Mouse (Mus musculus) heart, embryonic 15.5 days (tissue): ENCODE results near the gene Ece2. TPM values are rescaled to one million over a fixed set of nuclear protein-coding genes. Genes with fewer than 3 reads are reported as not detected.
A peak's percentile ranks its signal among the peaks of the same experiment; 100 is the strongest.

ENCODE experiments used
- ATAC-seq: fragments of 200-750 bp; cut with Nextera tagmentation; replicated peaks from 2 replicates; pipeline ENCODE4 v1.8.0; 2017; ENCODE audit warnings: low read depth, moderate TSS enrichment; ENCODE audit not compliant: insufficient number of reproducible peaks, insufficient read depth, low FRiP score
- H3K27ac ChIP-seq: fragments of 300-500 bp; sonication (generic); 2 replicates; pipeline ENCODE4 v1.5.1; 2015; ENCODE audit warnings: mild to moderate bottlenecking, inconsistent platforms
- H3K27me3 ChIP-seq: fragments of 300-500 bp; sonication (generic); 2 replicates; pipeline ENCODE4 v1.6.1; 2015; ENCODE audit warnings: inconsistent platforms
- H3K36me3 ChIP-seq: fragments of 300-500 bp; sonication (generic); 2 replicates; pipeline ENCODE4 v1.6.1; 2015; ENCODE audit warnings: mild to moderate bottlenecking, inconsistent platforms
- H3K4me1 ChIP-seq: fragments of 300-500 bp; sonication (generic); replicated peaks from 2 replicates; pipeline ENCODE4 v1.6.1; 2015; ENCODE audit warnings: inconsistent platforms
- H3K4me2 ChIP-seq: fragments of 300-500 bp; sonication (generic); 2 replicates; pipeline ENCODE4 v1.6.1; 2015; ENCODE audit warnings: inconsistent platforms, mild to moderate bottlenecking, moderate library complexity
- H3K4me3 ChIP-seq: fragments of 300-500 bp; sonication (generic); 2 replicates; pipeline ENCODE4 v1.5.1; 2015; ENCODE audit warnings: mild to moderate bottlenecking, inconsistent platforms
- H3K9ac ChIP-seq: fragments of 300-500 bp; sonication (generic); 2 replicates; pipeline ENCODE4 v1.6.1; 2015; ENCODE audit warnings: mild to moderate bottlenecking, inconsistent platforms
- H3K9me3 ChIP-seq: fragments of 300-500 bp; sonication (generic); replicated peaks from 2 replicates; pipeline ENCODE4 v1.6.1; 2016; ENCODE audit warnings: inconsistent platforms
- WGBS: fragments of 180-500 bp; shearing (Covaris S2); methylation state at CpG from one replicate; pipeline ENCODE4 v1.1.7; 2015; ENCODE audit warnings: mixed read lengths; 5-methylcytosine and 5-hydroxymethylcytosine counted together
- polyA plus RNA-seq: library from polyadenylated mRNA; unstranded; fragments of >200 nt; fragmentation: Nextera tagmentation; extraction: Ambion mirVana; gene quantifications from 2 replicates; pipeline ENCODE4 v1.2.1, GENCODE M21; 2015

Gene Ece2
- polyA plus RNA-seq, 1 experiment from 2014 or later: 0.93 TPM

GRCm38 (mm10) chr16:20610501-20611356 lies 18.9 kb upstream of the Ece2 start:
- no peak for ATAC-seq
- peaks cover 15% of the 10 kb centered on the region for H3K4me1 ChIP-seq

GRCm38 (mm10) chr16:20611357-20612227 lies 18.0 kb upstream of the Ece2 start, which contains the start of the genes Eef1akmt4, Gm49333 and Alg3:
TSS of gene Eef1akmt4 (plus strand) at chr16:20611593.
TSS of gene Gm49333 (plus strand) at chr16:20611610.
TSS of gene Alg3 (minus strand) at chr16:20611735.
- WGBS: 2% methylated on average over 41 of the region's 41 CpGs
- Histone ChIP-seq H3K27me3 (no peaks in the 10 kb centered on the region), H3K4me1 (peaks cover 15% of the 10 kb centered on the region), H3K9me3 (no peaks in the 10 kb centered on the region), H3K4me3 (peak within 1 kb of the TSS; percentile 83), H3K9ac (peak within 1 kb of the TSS; percentile 82), H3K36me3 (peaks cover 6% of the 10 kb centered on the region), H3K4me2 (peak within 1 kb of the TSS; percentile 90), H3K27ac (peak within 1 kb of the TSS; percentile 79)
- peak; percentile 93 for ATAC-seq

More at GRCm38 (mm10) chr16:20610501-20611356, 18.9 kb upstream of the Ece2 start:
- Histone ChIP-seq H3K4me3 (peak overlapping the region; percentile 83), H3K27me3 (no peaks in the 10 kb centered on the region), H3K27ac (peak overlapping the region; percentile 79), H3K4me2 (peak overlapping the region; percentile 90), H3K36me3 (peaks cover 15% of the 10 kb centered on the region), H3K9ac (peak overlapping the region; percentile 82), H3K9me3 (no peaks in the 10 kb centered on the region)
- WGBS: under 1% methylated on average over 28 of the region's 28 CpGs

GRCm38 (mm10) chr16:20619541-20620398 lies 9.9 kb upstream of the Ece2 start:
- peak; percentile 66 for ATAC-seq
- H3K9ac ChIP-seq: no peak overlapping the region
- no peak overlapping the region for H3K27ac ChIP-seq
- H3K9me3 ChIP-seq: no peaks in the 10 kb centered on the region
- 3% methylated on average over 79 of the region's 83 CpGs for WGBS
- no peaks in the 10 kb centered on the region for H3K36me3 ChIP-seq
- H3K27me3 ChIP-seq: peaks cover 64% of the 10 kb centered on the region
- peak overlapping the region; percentile 100 for H3K4me2 ChIP-seq
- H3K4me3 ChIP-seq: peak overlapping the region; percentile 69
- H3K4me1 ChIP-seq: peaks cover 33% of the 10 kb centered on the region

- Histone ChIP-seq H3K4me3 (peak overlapping the region; percentile 69), H3K27ac (no peak overlapping the region), H3K9me3 (no peaks in the 10 kb centered on the region), H3K27me3 (peaks cover 64% of the 10 kb centered on the region), H3K36me3 (no peaks in the 10 kb centered on the region), H3K4me2 (peak overlapping the region; percentile 100), H3K9ac (no peak overlapping the region), H3K4me1 (peaks cover 33% of the 10 kb centered on the region)
- WGBS: 2% methylated on average over 9 of the region's 9 CpGs
- ATAC-seq: no peak
These were observed 9.3 kb upstream of the Ece2 start for GRCm38 (mm10) chr16:20620399-20620735.

GRCm38 (mm10) chr16:20620751-20621190 lies 8.9 kb upstream of the Ece2 start:
- Histone ChIP-seq H3K9ac (peak overlapping the region; percentile 58), H3K9me3 (no peaks in the 10 kb centered on the region), H3K27ac (no peak overlapping the region), H3K36me3 (no peaks in the 10 kb centered on the region), H3K4me3 (peak overlapping the region; percentile 69), H3K4me2 (peak overlapping the region; percentile 100), H3K4me1 (peaks cover 33% of the 10 kb centered on the region), H3K27me3 (peaks cover 64% of the 10 kb centered on the region)
- WGBS: under 1% methylated on average over 29 of the region's 32 CpGs
- ATAC-seq: no peak

GRCm38 (mm10) chr16:20621191-20621990 lies 8.2 kb upstream of the Ece2 start, which contains the start of gene Camk2n2:
TSS of gene Camk2n2 (minus strand) at chr16:20621287.
- Histone ChIP-seq H3K27ac (no peak within 1 kb of the TSS), H3K4me3 (peak within 1 kb of the TSS; percentile 69), H3K36me3 (no peaks in the 10 kb centered on the region), H3K4me2 (peak within 1 kb of the TSS; percentile 100), H3K9me3 (no peaks in the 10 kb centered on the region), H3K9ac (peak within 1 kb of the TSS; percentile 58), H3K4me1 (peaks cover 33% of the 10 kb centered on the region), H3K27me3 (peaks cover 66% of the 10 kb centered on the region)
- ATAC-seq: peak; percentile 57
- WGBS: under 1% methylated on average over 54 of the region's 92 CpGs

- under 1% methylated on average over 37 of the region's 37 CpGs for WGBS
- H3K9me3 ChIP-seq: no peaks in the 10 kb centered on the region
- no peaks in the 10 kb centered on the region for H3K36me3 ChIP-seq
- H3K9ac ChIP-seq: peak overlapping the region; percentile 58
- peak overlapping the region; percentile 69 for H3K4me3 ChIP-seq
- H3K4me2 ChIP-seq: peak overlapping the region; percentile 100
- peaks cover 69% of the 10 kb centered on the region for H3K27me3 ChIP-seq
- peaks cover 33% of the 10 kb centered on the region for H3K4me1 ChIP-seq
- 0 out of 2 replicates have a peak, but pooled peaks have one; percentile 23 for ATAC-seq
- H3K27ac ChIP-seq: no peak overlapping the region
These were observed 7.5 kb upstream of the Ece2 start for GRCm38 (mm10) chr16:20621991-20622685.

- peaks cover 62% of the 10 kb centered on the region for H3K27me3 ChIP-seq
- H3K27ac ChIP-seq: no peak overlapping the region
- 44% methylated on average over 2 of the region's 2 CpGs for WGBS
- H3K9ac ChIP-seq: no peak overlapping the region
- no peak overlapping the region for H3K4me3 ChIP-seq
- no peaks in the 10 kb centered on the region for H3K36me3 ChIP-seq
- H3K4me2 ChIP-seq: no peak overlapping the region
- H3K9me3 ChIP-seq: no peaks in the 10 kb centered on the region
- ATAC-seq: no peak
- H3K4me1 ChIP-seq: peaks cover 33% of the 10 kb centered on the region
These were observed 6.4 kb upstream of the Ece2 start for GRCm38 (mm10) chr16:20623211-20623610.

GRCm38 (mm10) chr16:20628871-20629391 lies 697 bp upstream of the Ece2 start:
- no peak overlapping the region for H3K9ac ChIP-seq
- peaks cover 40% of the 10 kb centered on the region for H3K27me3 ChIP-seq
- no peak overlapping the region for H3K27ac ChIP-seq
- no peak overlapping the region for H3K4me2 ChIP-seq
- no peaks in the 10 kb centered on the region for H3K36me3 ChIP-seq
- H3K4me1 ChIP-seq: peaks cover 6% of the 10 kb centered on the region
- no peaks in the 10 kb centered on the region for H3K9me3 ChIP-seq
- no peak for ATAC-seq
- WGBS: 60% methylated on average over 11 of the region's 11 CpGs
- no peak overlapping the region for H3K4me3 ChIP-seq
